Mouse (Mus musculus) intestine, postnatal 0 days (tissue): Measurements from ENCODE around the gene Isg20l2. TPM values are rescaled to one million over a fixed set of nuclear protein-coding genes. Genes with fewer than 3 reads are reported as not detected.

Source experiments
- ATAC-seq: fragments of 200-750 bp; cut with Nextera tagmentation; 2 replicates; pipeline ENCODE4 v1.8.0; 2017; ENCODE audit warnings: mild to moderate bottlenecking, moderate TSS enrichment, moderate library complexity
- H3K27ac ChIP-seq: fragments of 300-500 bp; sonication (generic); 2 replicates; pipeline ENCODE4 v1.5.1; 2014; ENCODE audit warnings: mild to moderate bottlenecking, low read depth, low read length, moderate library complexity
- H3K27me3 ChIP-seq: fragments of 300-500 bp; sonication (generic); replicated peaks from 2 replicates; pipeline ENCODE4 v1.6.1; 2014; ENCODE audit warnings: low read length, mixed read lengths; ENCODE audit not compliant: control insufficient read depth, insufficient read depth
- H3K36me3 ChIP-seq: fragments of 300-500 bp; sonication (generic); 2 replicates; pipeline ENCODE4 v1.6.1; 2014; ENCODE audit warnings: mild to moderate bottlenecking, moderate library complexity; ENCODE audit not compliant: control insufficient read depth, insufficient read depth
- H3K4me1 ChIP-seq: fragments of 300-500 bp; sonication (generic); replicated peaks from 2 replicates; pipeline ENCODE4 v1.6.1; 2014; ENCODE audit warnings: antibody characterized with exemption, low read length, mixed read lengths; ENCODE audit not compliant: control insufficient read depth, insufficient read depth
- H3K4me2 ChIP-seq: fragments of 300-500 bp; sonication (generic); replicated peaks from 2 replicates; pipeline ENCODE4 v1.6.1; 2014; ENCODE audit warnings: low read depth, mild to moderate bottlenecking, moderate library complexity
- H3K4me3 ChIP-seq: fragments of 300-500 bp; sonication (generic); 2 replicates; pipeline ENCODE4 v1.5.1; 2014; ENCODE audit warnings: low read depth, low read length
- H3K9ac ChIP-seq: fragments of 300-500 bp; sonication (generic); 2 replicates; pipeline ENCODE4 v1.6.1; 2014; ENCODE audit warnings: mild to moderate bottlenecking, low read depth, low read length
- H3K9me3 ChIP-seq: fragments of 300-500 bp; sonication (generic); 2 replicates; pipeline ENCODE4 v1.6.1; 2016; ENCODE audit warnings: mixed run types; ENCODE audit not compliant: control insufficient read depth
- CTCF ChIP-seq: sonication (generic); IDR thresholded peaks from 2 replicates; pipeline ENCODE4 v1.5.1; 2016; ENCODE audit warnings: low read depth, mild to moderate bottlenecking, control low read depth, antibody characterized with exemption, moderate library complexity
- WGBS: fragments of 180-500 bp; shearing (Covaris S2); extraction: QIAGEN DNeasy Blood & Tissue Kit; methylation state at CpG from one replicate; pipeline ENCODE4 v1.1.7; 2014; 5-methylcytosine and 5-hydroxymethylcytosine counted together
- polyA plus RNA-seq: library from polyadenylated mRNA; unstranded; fragments of >200 nt; fragmentation: Nextera tagmentation; extraction: Ambion mirVana; gene quantifications from 2 replicates; pipeline ENCODE4 v1.2.1, GENCODE M21; 2015

Isg20l2 gene
- polyA plus RNA-seq, 1 experiment from 2014 or later = 13.9 TPM

GRCm38 (mm10) chr3:87970939-87971488, 40.9 kb downstream of the Isg20l2 start, which contains the start of gene Nes:
Nes (plus strand) TSS chr3:87971078.
- Histone ChIP-seq H3K9ac (peak within 1 kb of the TSS; percentile 62), H3K36me3 (peaks cover 10% of the 10 kb centered on the region; the same call in 1 of the 2 replicates), H3K9me3 (no peaks in the 10 kb centered on the region), H3K4me3 (peak within 1 kb of the TSS; percentile 52), H3K4me1 (peaks cover 21% of the 10 kb centered on the region), H3K27ac (peak within 1 kb of the TSS; percentile 41; the same call in 1 of the 2 replicates), H3K27me3 (0 out of 2 replicates have a peak, but pooled peaks cover 12% of the 10 kb centered on the region), H3K4me2 (peak within 1 kb of the TSS; percentile 78)
- peak; percentile 25 for ATAC-seq
- TF ChIP-seq CTCF = 0 out of 2 replicates have a peak, but pooled peaks have one; percentile 7
- WGBS = under 1% methylated on average over 44 of the region's 44 CpGs

- TF ChIP-seq CTCF = no peak
- Histone ChIP-seq H3K4me2 (peak overlapping the region; percentile 78), H3K27me3 (0 out of 2 replicates have a peak, but pooled peaks cover 12% of the 10 kb centered on the region), H3K9ac (peak overlapping the region; percentile 62), H3K4me3 (peak overlapping the region; percentile 52), H3K27ac (0 out of 2 replicates have a peak overlapping the region, but pooled peaks have one; percentile 41), H3K9me3 (no peaks in the 10 kb centered on the region), H3K4me1 (peaks cover 21% of the 10 kb centered on the region), H3K36me3 (peaks cover 11% of the 10 kb centered on the region)
- under 1% methylated on average over 48 of the region's 60 CpGs for WGBS
- peak; percentile 18 for ATAC-seq
These were observed 41.5 kb downstream of the Isg20l2 start for GRCm38 (mm10) chr3:87971489-87972202.

GRCm38 (mm10) chr3:87972203-87972664, 42.1 kb downstream of the Isg20l2 start:
- H3K27me3 ChIP-seq = 0 out of 2 replicates have a peak, but pooled peaks cover 12% of the 10 kb centered on the region
- no peaks in the 10 kb centered on the region for H3K9me3 ChIP-seq
- 31% methylated on average over 8 of the region's 8 CpGs for WGBS
- H3K36me3 ChIP-seq = peaks cover 17% of the 10 kb centered on the region
- no peak overlapping the region for H3K27ac ChIP-seq
- peaks cover 21% of the 10 kb centered on the region for H3K4me1 ChIP-seq
- no peak for ATAC-seq
- H3K9ac ChIP-seq = peak overlapping the region; percentile 62; the same call in 1 of the 2 replicates
- peak overlapping the region; percentile 52 for H3K4me3 ChIP-seq
- peak overlapping the region; percentile 78 for H3K4me2 ChIP-seq
- no peak for TF ChIP-seq CTCF

- TF ChIP-seq CTCF = no peak
- WGBS = 25% methylated on average over 5 of the region's 5 CpGs
- no peak overlapping the region for H3K27ac ChIP-seq
- H3K4me1 ChIP-seq = peaks cover 21% of the 10 kb centered on the region
- no peaks in the 10 kb centered on the region for H3K9me3 ChIP-seq
- peak overlapping the region; percentile 78 for H3K4me2 ChIP-seq
- H3K27me3 ChIP-seq = 0 out of 2 replicates have a peak, but pooled peaks cover 12% of the 10 kb centered on the region
- H3K4me3 ChIP-seq = peak overlapping the region; percentile 52
- H3K36me3 ChIP-seq = peaks cover 21% of the 10 kb centered on the region
- ATAC-seq = no peak
- H3K9ac ChIP-seq = peak overlapping the region; percentile 37; the same call in 1 of the 2 replicates
These were observed 42.7 kb downstream of the Isg20l2 start for GRCm38 (mm10) chr3:87972776-87973175.

- H3K4me3 ChIP-seq = peak overlapping the region; percentile 4; the same call in 1 of the 2 replicates
- H3K27ac ChIP-seq = no peak overlapping the region; the same call in 1 of the 2 replicates
- no peak for ATAC-seq
- H3K4me1 ChIP-seq = peaks cover 21% of the 10 kb centered on the region
- peak overlapping the region; percentile 78 for H3K4me2 ChIP-seq
- 0 out of 2 replicates have a peak, but pooled peaks cover 12% of the 10 kb centered on the region for H3K27me3 ChIP-seq
- WGBS = 60% methylated on average over 14 of the region's 14 CpGs
- no peak overlapping the region for H3K9ac ChIP-seq
- H3K9me3 ChIP-seq = no peaks in the 10 kb centered on the region
- no peak for TF ChIP-seq CTCF
- H3K36me3 ChIP-seq = peaks cover 21% of the 10 kb centered on the region
These were observed 43.7 kb downstream of the Isg20l2 start for GRCm38 (mm10) chr3:87973593-87974380.
